Mouse (Mus musculus): Measurements from ENCODE around the gene Slc7a1. TPM values are rescaled to one million over a fixed set of nuclear protein-coding genes. Genes with fewer than 3 reads are reported as not detected.

Slc7a1 gene
- polyA plus RNA-seq, 1 experiment = 12.8 TPM

DNA sequence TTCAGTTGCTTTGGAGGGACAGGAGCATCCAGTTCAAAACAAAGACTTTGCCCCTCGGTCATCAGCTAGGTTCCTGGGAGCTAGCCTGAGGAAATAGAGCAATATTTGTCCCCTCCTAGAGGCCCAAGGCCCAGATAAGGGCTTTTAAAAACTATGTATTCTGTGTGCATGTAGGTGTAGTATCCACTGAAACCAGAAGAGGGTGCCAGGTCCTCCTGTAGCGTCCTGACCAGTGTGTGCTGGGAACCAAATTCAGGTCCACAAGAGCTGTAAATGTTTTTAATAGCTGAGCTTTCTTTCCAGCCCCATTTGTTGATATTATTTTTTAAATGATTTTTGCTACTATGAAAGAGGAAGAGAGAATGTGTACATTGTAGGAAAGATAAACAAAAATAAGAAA lies 95.6 kb downstream of the Slc7a1 start:
- H3K27ac ChIP-seq (ENCODE audit: control insufficient read depth, insufficient read depth, low read length) = no peak overlapping the region
- WGBS = 91% methylated on average over 2 of the region's 2 CpGs
- no peaks in the 10 kb centered on the region for H3K36me3 ChIP-seq (ENCODE audit: control insufficient read depth, insufficient read depth, low read length)
- no peak for DNase-seq
- no peaks in the 10 kb centered on the region for H3K27me3 ChIP-seq (ENCODE audit: control insufficient read depth, insufficient read depth, low read length)
- no peaks in the 10 kb centered on the region for H3K4me1 ChIP-seq (replicated peaks; ENCODE audit: control insufficient read depth, insufficient read depth, low read length)
- no peak for TF ChIP-seq CTCF (IDR thresholded peaks at IDR 0.05; ENCODE audit: borderline replicate concordance, control insufficient read depth, extremely low read depth, insufficient read depth, low read length, poor library complexity)
- no peak for TF ChIP-seq POLR2A (IDR thresholded peaks at IDR 0.05; ENCODE audit: control insufficient read depth, extremely low read depth, insufficient read depth, low read length, poor library complexity)
- no peak overlapping the region for H3K4me3 ChIP-seq (ENCODE audit: control insufficient read depth, insufficient read depth, low read length)

DNA sequence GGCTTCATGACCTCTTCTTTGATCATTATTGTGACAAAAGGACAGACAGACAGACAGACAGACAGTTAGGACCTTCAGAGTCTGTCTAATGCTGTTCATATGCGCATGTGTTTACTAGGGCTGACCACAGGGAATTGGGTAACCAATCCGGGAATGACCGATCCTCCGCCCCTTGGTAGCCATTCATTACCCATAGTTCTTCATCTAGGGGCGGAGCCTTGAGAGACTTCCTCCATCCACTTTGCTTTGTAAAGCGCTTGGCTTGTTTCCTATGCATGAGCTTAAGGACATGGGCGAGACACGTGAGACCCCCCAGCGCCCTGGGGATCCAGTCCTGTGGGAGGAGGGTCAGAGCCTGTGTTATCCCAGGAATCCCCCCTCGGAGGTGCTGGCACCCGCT lies 96.7 kb downstream of the Slc7a1 start:
- no peaks in the 10 kb centered on the region for H3K4me1 ChIP-seq (replicated peaks; ENCODE audit: control insufficient read depth, insufficient read depth, low read length)
- peak overlapping the region; percentile 35 for H3K4me3 ChIP-seq (ENCODE audit: control insufficient read depth, insufficient read depth, low read length)
- no peak overlapping the region for H3K27ac ChIP-seq (ENCODE audit: control insufficient read depth, insufficient read depth, low read length)
- TF ChIP-seq CTCF (IDR thresholded peaks at IDR 0.05; ENCODE audit: borderline replicate concordance, control insufficient read depth, extremely low read depth, insufficient read depth, low read length, poor library complexity) (no peak), POLR2A (IDR thresholded peaks at IDR 0.05; ENCODE audit: control insufficient read depth, extremely low read depth, insufficient read depth, low read length, poor library complexity) (no peak)
- no peaks in the 10 kb centered on the region for H3K36me3 ChIP-seq (ENCODE audit: control insufficient read depth, insufficient read depth, low read length)
- H3K27me3 ChIP-seq (ENCODE audit: control insufficient read depth, insufficient read depth, low read length) = no peaks in the 10 kb centered on the region
- 90% methylated on average over 11 of the region's 11 CpGs for WGBS
- DNase-seq = no peak

DNA sequence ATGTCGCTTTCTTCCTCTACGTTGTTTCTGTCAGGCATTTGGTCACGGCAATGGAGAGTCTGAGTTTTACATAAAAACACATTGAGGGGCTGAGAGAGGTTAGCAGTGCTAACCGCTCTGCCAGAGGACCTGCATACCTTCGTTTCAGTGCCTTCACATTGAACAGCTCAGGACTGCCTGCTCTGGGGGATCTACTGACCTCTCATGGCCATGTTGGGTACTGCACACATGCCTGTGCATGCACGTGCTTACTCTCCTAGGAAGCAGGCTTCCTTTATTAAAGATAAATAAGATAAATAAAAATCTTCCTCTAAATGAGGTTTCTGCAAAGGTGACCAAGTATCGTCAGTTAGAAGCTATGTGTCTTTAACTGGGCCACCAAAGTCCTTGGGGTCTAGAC lies 106.4 kb downstream of the Slc7a1 start:
- no peak overlapping the region for H3K27ac ChIP-seq (ENCODE audit: control insufficient read depth, insufficient read depth, low read length)

DNA sequence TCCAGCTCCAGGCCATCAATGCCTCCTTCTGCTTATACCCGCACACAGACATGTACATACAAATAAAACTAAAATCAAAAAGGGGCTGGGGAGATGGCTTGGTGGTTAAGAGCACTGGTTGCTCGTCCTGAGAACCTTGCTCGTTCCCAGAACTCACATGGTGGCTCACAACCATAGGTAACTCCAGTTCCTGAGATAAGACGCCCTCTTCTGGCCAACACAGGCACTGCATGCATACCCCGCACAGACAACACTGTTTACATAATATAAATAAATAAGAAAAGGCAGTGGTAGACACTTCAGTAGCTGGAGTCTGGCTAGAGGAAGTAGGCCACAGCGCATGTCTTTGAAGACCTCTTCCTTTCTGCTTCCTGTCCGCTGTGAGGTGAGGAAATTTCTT lies 106.8 kb downstream of the Slc7a1 start:
- H3K27ac ChIP-seq (ENCODE audit: control insufficient read depth, insufficient read depth, low read length) = no peak overlapping the region
- 91% methylated on average over 7 of the region's 7 CpGs for WGBS
- no peaks in the 10 kb centered on the region for H3K27me3 ChIP-seq (ENCODE audit: control insufficient read depth, insufficient read depth, low read length)
- no peaks in the 10 kb centered on the region for H3K36me3 ChIP-seq (ENCODE audit: control insufficient read depth, insufficient read depth, low read length)
- no peak overlapping the region for H3K4me3 ChIP-seq (ENCODE audit: control insufficient read depth, insufficient read depth, low read length)
- TF ChIP-seq POLR2A (IDR thresholded peaks at IDR 0.05; ENCODE audit: control insufficient read depth, extremely low read depth, insufficient read depth, low read length, poor library complexity) = no peak
- no peak for TF ChIP-seq CTCF (IDR thresholded peaks at IDR 0.05; ENCODE audit: borderline replicate concordance, control insufficient read depth, extremely low read depth, insufficient read depth, low read length, poor library complexity)
- no peaks in the 10 kb centered on the region for H3K4me1 ChIP-seq (replicated peaks; ENCODE audit: control insufficient read depth, insufficient read depth, low read length)
- DNase-seq = no peak

More for the DNA sequence above, 106.4 kb downstream of the Slc7a1 start:
- Histone ChIP-seq H3K4me1 (replicated peaks; ENCODE audit: control insufficient read depth, insufficient read depth, low read length) (no peaks in the 10 kb centered on the region), H3K27me3 (ENCODE audit: control insufficient read depth, insufficient read depth, low read length) (no peaks in the 10 kb centered on the region), H3K4me3 (ENCODE audit: control insufficient read depth, insufficient read depth, low read length) (no peak overlapping the region), H3K36me3 (ENCODE audit: control insufficient read depth, insufficient read depth, low read length) (no peaks in the 10 kb centered on the region)
- DNase-seq = peak; percentile 50
- WGBS = 93% methylated on average over 7 of the region's 7 CpGs
- TF ChIP-seq CTCF (IDR thresholded peaks at IDR 0.05; ENCODE audit: borderline replicate concordance, control insufficient read depth, extremely low read depth, insufficient read depth, low read length, poor library complexity) (no peak), POLR2A (IDR thresholded peaks at IDR 0.05; ENCODE audit: control insufficient read depth, extremely low read depth, insufficient read depth, low read length, poor library complexity) (no peak)

DNA sequence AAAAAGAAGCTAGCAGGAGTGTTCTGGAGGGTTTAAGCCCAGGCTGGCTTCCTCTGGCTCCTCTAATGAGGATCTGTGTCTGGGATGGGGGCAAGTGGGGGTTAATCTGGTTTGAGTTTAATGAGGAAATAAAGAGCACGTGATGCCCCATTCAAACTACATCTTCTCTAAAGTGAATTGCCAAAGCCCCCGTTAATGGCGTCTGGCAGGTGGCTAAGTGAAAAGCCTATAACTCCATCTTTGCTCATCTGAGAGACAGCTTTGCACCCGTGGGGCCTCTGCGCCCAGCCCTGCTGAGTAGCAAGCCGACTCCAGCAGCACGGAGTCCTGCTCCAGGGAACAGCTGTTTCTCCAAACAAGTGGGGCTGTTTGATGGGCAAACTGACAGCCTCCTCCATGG lies 109.8 kb downstream of the Slc7a1 start:
- no peak for TF ChIP-seq POLR2A (IDR thresholded peaks at IDR 0.05; ENCODE audit: control insufficient read depth, extremely low read depth, insufficient read depth, low read length, poor library complexity)
- no peak for TF ChIP-seq CTCF (IDR thresholded peaks at IDR 0.05; ENCODE audit: borderline replicate concordance, control insufficient read depth, extremely low read depth, insufficient read depth, low read length, poor library complexity)
- Histone ChIP-seq H3K4me1 (replicated peaks; ENCODE audit: control insufficient read depth, insufficient read depth, low read length) (no peaks in the 10 kb centered on the region), H3K27me3 (ENCODE audit: control insufficient read depth, insufficient read depth, low read length) (no peaks in the 10 kb centered on the region), H3K4me3 (ENCODE audit: control insufficient read depth, insufficient read depth, low read length) (no peak overlapping the region), H3K27ac (ENCODE audit: control insufficient read depth, insufficient read depth, low read length) (no peak overlapping the region), H3K36me3 (ENCODE audit: control insufficient read depth, insufficient read depth, low read length) (no peaks in the 10 kb centered on the region)
- WGBS = 90% methylated on average over 7 of the region's 7 CpGs
- no peak for DNase-seq

DNA sequence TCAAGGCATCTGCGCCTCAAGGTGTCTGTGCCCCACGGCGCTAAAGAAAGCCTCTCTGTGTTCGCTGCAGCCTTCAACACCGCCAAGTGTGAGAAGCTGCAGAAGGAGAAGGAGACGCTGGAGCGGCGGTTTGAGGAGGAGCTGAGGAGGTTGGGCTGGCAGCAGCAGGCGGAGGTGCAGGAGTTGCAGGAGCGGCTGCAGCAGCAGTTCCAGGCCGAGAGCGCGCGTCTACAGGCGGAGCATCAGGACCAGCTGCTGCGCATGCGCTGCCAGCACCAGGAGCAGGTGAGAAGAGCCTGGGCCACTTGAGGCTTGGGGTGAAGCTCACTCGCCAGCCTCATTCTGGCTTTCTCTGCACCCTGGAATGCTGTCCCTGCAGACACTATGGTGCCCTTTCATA lies 110.9 kb downstream of the Slc7a1 start:
- H3K27me3 ChIP-seq (ENCODE audit: control insufficient read depth, insufficient read depth, low read length) = no peaks in the 10 kb centered on the region
- no peak overlapping the region for H3K27ac ChIP-seq (ENCODE audit: control insufficient read depth, insufficient read depth, low read length)
- no peak overlapping the region for H3K4me3 ChIP-seq (ENCODE audit: control insufficient read depth, insufficient read depth, low read length)
- H3K4me1 ChIP-seq (replicated peaks; ENCODE audit: control insufficient read depth, insufficient read depth, low read length) = no peaks in the 10 kb centered on the region
- WGBS = 81% methylated on average over 18 of the region's 18 CpGs
- no peak for DNase-seq
- no peak for TF ChIP-seq CTCF (IDR thresholded peaks at IDR 0.05; ENCODE audit: borderline replicate concordance, control insufficient read depth, extremely low read depth, insufficient read depth, low read length, poor library complexity)
- no peak for TF ChIP-seq POLR2A (IDR thresholded peaks at IDR 0.05; ENCODE audit: control insufficient read depth, extremely low read depth, insufficient read depth, low read length, poor library complexity)
- no peaks in the 10 kb centered on the region for H3K36me3 ChIP-seq (ENCODE audit: control insufficient read depth, insufficient read depth, low read length)

DNA sequence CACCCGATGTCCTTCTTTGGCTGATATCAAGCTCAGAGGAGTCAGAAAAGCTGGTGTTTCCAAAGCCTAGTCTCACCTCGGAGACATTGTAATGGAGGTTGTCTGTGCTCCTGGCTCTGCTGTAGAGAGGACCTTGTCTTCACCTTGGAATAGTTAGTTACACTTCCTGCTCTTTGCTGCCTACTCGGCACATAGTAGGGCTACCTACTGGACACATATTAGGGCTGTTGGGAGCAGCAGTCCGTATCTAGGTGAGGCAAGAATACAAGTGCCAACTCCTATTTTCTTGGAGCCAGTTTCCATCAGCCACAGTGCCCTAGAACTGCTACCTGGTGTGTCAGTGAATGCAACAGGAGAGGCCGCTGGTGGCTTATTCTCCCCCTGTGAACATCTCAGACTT lies 112.2 kb downstream of the Slc7a1 start:
- WGBS = 95% methylated on average over 5 of the region's 5 CpGs
- no peak for DNase-seq
- Histone ChIP-seq H3K27me3 (ENCODE audit: control insufficient read depth, insufficient read depth, low read length) (no peaks in the 10 kb centered on the region), H3K4me3 (ENCODE audit: control insufficient read depth, insufficient read depth, low read length) (no peak overlapping the region), H3K27ac (ENCODE audit: control insufficient read depth, insufficient read depth, low read length) (no peak overlapping the region), H3K36me3 (ENCODE audit: control insufficient read depth, insufficient read depth, low read length) (no peaks in the 10 kb centered on the region), H3K4me1 (replicated peaks; ENCODE audit: control insufficient read depth, insufficient read depth, low read length) (no peaks in the 10 kb centered on the region)
- TF ChIP-seq CTCF (IDR thresholded peaks at IDR 0.05; ENCODE audit: borderline replicate concordance, control insufficient read depth, extremely low read depth, insufficient read depth, low read length, poor library complexity) (no peak), POLR2A (IDR thresholded peaks at IDR 0.05; ENCODE audit: control insufficient read depth, extremely low read depth, insufficient read depth, low read length, poor library complexity) (no peak)
